Mouse (Mus musculus) MN1 (cell line): ENCODE data around the gene Blnk.

Experiments used
- DNase-seq: peaks from one replicate; pipeline ENCODE4 v3.0.0-alpha.2; 2016; ENCODE audit warnings: low spot score

The Blnk gene

DNA sequence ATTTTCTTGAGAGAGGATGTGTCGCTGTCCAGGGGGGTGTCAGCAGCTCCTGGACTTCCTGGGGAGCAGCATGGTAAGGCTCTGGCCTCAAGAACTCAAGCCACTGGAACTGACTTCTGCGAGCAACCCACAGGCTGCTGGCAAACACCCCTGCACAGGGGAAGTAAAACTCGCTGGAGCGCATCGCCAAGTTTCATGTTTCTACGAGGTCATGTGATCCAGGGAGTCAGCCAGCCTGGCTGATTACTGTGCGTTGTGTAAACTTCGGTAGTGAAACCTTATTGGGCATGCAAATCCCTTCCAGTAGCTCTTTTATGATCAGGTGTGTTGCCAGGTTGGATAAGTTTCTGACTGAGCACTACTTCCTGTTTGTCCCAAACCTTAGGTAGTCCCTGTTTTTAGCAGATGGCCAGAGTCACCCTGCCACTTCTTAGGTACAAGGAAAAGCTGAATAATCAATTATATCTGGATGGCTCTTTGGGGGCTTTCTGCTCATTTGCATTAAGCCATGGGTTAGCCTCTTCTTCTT lies at the start of gene Blnk:
Blnk (minus strand) TSS at position 479 of the 529 bp plus-strand sequence.
- DNase-seq, result no peak

DNA sequence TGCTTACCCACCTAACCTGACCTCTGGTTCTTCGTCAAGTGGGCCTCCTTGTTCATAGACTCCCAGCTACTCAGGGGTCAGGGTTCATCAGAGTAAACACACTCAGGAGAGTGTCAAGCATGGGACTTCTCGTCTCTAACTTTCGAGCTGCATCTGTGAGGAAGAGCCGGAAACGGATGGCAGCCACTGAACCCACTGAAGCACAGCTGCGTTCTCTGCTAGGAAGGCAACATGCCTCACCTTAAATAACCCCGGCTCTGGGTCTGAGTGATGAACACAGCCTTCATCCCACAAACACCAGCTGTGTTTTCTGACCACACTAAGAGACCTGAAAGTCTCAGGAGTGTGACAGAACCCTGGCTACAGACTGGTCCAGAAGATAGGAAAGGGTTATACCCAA lies 44.8 kb upstream of the Blnk start:
- DNase-seq, result no peak

DNA sequence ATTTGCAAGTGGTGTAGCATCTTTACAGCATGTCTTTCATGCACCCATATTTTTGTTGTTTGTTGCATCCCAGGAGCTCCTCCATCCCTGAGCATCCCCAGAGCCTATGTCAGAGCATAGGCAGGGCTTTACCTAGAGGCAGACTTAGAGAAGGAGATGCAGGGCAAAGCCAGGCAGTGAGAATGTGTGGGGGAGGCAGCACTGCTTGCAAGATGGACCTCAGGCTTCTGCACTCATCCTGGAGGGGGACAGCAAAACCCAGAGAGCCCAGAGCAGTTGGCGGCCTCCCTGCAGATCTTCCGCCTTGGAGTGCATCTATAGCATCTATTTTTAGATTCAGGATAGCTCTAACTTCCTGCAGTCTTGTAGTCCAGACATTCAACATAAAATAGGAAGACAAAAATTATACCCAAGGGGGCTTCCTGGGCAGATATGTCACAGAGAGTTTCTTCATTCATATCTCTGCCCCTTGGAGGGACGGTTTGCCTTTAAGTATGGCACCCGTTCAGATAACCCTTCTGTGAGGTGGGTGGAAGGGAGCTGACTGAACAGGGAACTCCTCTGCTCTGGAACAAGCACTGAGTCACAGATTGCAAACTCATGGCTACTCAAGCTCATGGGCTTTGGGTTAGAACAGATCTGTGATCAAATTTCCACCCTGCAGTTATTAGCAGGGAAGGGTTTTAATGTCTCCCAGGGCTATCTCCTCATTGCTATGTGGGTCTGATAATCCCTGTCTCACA lies 41.6 kb upstream of the Blnk start:
- no peak for DNase-seq

DNA sequence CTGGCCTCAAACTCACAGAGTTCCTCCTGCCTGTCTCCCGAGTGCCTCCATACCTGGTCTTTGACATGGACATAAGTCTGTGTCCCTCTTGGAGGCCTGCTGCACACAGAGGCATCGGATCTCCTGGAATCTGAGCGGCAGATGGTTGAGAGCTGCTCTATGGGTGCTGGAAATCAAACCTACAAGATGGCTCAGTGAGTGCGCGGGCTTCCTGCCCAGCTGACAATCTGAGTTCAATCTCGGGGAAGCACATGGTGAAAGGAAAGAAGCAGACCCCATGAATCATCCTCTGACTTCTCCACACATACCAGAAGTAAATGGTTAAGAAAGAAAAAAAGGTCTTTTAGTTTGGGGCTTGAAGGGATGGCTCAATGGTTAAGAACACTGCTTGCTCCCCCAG lies 37.5 kb upstream of the Blnk start:
- DNase-seq, result no peak

DNA sequence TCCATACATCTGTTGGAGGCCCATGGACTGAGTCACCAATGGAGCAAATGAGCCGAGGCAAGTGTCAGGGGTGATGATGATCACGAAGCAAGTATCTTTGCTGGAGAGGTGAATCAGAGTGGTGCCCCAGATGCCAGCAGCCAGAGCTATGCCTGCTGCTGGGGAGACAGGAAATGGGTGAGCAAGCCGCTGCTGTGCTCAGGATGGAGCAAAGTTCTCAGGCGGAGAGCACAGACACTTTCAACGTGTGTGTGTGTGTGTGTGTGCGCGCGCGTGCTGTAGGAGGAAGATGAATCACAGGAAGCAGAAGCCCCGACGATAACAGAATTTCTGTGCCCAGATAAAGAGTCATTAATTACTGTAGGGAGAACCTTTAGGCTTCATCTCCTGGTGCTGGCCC lies 36.7 kb upstream of the Blnk start:
- no peak for DNase-seq

DNA sequence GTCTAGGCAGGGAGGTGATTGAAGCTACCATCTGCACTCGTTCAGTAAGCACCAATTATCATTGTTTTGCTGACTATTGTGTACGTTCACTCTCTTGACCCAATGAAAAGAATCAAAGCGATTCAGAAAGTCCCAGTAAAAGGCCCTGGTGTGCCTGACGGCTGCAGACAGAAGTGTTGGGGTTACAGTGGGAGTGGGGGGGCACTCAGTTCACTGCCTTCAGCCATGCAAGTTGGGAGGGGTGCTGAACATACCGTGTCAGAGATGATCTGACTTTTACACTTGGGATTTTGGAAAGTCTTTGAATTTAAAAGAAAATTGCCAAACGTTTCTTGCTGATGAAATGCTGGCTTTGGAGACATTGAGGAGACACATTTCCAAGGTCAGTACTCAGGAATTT lies 35.8 kb upstream of the Blnk start:
- no peak for DNase-seq

DNA sequence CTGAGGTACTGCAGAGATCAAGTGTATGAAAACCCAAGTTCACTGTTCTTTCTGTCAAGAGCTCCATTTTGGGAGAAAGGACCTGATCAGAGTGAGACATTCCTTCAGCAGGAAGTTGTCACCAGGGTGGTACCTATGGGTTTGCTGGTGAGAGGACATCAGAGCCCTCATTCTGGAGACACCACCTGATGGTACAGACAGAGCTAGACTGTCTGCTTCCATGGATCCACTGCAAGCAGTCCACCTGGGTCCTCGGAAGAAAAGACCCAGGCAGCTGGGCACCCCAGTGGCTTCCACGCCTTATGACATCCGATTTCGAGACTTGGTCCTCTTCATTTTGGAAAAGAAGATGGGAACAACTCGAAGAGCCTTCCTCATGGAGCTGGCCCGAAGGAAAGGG lies 34.9 kb upstream of the Blnk start, which contains the start of gene Dntt:
Dntt (plus strand) TSS at position 57 of the 400 bp plus-strand sequence.
- no peak for DNase-seq

DNA sequence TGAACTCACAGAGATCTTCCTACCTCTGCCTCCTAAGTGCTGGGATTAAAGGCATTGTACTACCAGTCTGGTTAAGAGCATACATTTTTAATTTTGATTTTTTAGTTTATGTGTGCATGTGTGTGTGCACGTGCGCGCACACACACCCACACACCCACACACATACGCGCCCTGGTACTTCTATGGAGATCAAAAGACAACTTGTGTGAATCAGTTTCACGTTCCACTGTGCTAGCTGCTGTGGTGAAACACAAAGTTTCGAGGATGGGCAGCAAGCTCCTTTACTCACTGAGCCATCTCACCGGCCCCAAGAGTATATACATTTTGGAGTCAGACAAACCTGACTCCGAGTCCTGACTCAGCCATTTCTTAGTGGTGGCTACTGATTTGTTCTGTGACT lies 33.3 kb upstream of the Blnk start:
- DNase-seq, result no peak

DNA sequence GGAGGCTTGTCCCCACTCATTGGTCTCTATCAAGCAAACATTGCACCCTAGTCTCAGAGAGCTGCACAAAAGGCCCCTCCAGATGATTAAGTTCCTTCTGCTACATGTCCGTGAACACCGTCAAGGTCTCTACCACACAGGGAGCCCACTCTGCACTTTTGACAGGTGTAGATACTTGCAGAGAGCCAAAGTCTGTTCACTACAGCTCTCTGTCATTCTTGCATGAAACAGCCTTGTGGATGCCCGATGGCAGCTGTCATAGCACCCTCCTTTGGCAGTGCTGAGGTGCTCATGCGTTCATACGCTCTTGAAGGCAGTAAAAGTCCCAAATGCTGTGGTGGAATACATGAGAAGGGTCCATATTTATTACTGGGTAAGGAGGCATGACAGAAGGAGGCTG lies 32.7 kb upstream of the Blnk start:
- DNase-seq, result no peak

DNA sequence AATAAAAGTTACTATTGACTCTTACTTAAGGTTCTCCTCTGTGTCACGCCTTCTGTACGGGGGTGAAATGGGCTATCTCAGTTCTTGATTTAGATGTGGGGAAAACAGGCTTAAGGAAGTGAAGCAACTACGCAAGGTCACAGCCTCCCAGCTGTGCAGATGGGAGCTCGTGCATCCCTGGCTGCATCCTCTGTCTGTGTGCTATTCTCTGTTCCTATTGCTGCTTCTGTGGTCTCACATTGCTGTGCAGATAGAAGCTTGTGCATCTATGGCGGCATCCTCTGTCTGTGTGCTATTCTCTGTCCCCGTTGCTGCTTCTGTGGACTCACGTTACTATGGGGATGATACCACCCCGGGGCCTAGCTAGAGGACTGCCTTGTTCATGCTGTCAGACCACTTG lies 32.2 kb upstream of the Blnk start:
- no peak for DNase-seq

DNA sequence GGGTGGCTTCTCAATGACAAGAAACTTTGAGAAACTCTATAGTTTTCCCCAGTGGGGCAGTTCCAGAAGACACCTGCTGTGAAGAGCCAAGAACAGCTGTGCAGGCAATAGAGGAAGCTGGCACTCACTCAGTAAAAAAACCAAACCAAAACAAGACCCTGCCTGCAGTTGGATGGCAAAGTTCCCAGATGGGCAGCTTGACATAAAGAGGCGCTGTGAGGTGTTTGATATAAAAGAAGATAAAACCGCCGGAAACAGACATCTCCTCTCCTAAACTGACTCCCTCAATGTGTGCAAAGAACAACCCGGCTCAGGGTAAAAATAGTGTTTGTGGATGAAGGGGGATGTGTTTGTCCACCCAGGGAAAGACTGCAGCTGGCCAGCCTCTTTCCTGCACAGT lies 27.9 kb upstream of the Blnk start:
- DNase-seq, result no peak

DNA sequence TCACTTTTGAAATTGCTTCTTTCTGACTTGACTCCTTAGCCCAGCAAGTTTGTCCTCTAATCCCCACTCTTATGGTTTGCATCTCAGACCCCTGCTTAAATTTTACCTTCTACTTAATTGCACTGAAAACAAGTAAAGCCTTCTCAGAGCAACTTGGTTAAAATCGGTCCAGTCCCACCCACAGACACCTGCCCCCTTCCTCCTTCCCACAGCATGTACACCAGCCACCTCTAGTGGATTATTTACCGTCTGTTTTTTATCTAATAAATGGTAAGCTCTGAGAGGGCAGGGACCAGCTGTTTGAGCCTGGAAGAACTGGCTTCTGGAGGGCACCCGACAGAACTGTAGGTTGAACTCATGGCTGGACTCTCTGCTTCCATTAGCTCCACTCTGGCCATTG lies 26.2 kb upstream of the Blnk start:
- DNase-seq, result no peak

DNA sequence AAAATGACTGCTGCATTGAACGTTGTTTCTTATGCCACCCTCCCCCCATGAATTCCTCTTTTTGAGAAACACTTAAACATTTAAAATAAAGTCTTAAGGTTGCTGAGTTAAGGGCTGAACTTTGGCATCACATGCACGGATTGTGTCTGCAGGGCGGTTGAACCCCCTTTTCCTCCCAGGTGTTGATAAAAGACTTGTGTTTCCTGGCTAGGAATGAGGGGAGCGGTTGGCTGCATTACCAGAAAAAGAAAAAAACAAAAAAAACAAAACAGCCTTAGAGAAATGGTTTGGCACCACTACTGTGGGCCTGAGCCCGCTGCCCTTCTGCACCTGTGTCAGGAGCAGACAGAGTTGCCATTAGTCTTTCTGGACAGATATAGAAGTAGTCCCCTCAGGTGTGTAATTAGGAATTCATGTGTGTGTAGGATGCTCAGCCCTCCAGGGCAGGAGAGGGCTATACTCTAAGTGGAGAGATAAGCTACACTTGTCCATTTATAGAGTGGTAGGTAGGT lies 24.9 kb upstream of the Blnk start:
- DNase-seq, result no peak

DNA sequence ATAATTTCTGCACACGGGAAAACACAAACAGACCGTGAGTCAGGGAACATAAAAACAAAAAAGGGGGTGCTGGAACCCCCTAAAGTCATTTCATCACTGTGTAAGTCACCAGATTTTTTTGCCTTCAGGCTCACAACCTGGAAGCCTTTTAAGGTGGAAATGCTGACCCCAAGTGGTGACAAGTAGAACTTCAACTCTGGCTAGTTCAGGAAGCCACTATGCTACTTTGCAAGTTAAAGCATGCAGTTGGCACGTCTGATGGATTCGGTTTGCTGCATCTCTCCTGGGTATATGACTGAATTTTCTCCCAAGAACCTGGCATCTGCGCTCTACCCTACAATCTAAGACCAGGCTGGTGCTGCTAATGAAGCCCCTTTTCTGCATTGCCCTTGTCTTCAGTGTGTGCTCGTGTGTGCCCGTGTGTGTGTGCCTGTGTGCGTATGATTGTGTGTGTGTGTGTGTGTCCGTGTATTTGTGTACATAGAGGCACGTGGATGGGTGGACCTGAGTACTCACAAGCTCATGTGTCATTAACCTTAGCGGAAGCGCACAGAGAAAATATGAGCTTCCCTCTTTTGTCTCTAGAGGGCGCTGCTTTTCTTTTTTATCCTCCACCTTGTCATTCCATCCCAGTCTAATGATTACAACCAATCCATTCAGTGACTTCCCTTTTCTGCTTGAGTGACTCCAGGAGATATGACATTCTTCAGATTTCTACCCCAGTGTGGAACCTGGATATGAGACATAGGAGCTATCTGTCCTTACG lies 21.8 kb upstream of the Blnk start:
- DNase-seq, result peak; percentile 7

DNA sequence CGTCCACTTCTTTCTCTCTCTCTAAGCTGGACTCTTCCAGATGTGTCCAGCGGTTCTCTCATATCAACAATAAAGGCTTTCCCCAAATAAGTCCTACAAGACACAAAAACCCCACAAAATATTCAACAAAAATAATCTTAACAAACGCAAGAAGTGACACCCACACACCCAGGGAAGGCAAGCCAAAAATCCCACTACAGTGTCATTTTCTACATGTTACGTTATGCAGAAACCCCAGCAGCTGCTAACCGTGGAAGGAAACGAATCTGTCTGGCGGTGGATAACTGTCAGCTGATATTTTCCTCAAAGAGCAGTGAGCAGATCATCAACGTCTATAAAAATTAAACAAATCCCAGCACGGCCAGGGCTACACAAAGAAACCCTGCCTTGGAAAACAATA lies 19.7 kb upstream of the Blnk start:
- no peak for DNase-seq

DNA sequence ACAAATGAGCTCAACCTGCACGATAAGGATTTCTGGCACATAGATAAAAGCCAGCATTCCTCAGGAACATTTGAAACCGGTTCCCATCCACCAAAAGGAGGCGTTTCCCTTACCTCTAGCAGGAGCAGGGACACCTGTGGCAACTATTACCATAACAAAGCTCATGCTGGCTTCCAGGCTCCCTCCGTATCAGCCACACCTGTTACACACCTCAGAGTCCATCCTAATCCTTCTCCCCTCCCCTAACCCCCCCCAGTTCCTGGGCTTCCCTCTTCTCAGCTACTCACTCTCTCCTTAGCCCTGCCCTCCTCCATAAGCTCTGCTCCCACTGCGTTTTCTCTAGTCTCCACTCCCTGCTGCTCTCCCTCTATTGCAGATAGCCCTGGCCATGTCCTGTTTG lies 19.3 kb upstream of the Blnk start:
- no peak for DNase-seq

DNA sequence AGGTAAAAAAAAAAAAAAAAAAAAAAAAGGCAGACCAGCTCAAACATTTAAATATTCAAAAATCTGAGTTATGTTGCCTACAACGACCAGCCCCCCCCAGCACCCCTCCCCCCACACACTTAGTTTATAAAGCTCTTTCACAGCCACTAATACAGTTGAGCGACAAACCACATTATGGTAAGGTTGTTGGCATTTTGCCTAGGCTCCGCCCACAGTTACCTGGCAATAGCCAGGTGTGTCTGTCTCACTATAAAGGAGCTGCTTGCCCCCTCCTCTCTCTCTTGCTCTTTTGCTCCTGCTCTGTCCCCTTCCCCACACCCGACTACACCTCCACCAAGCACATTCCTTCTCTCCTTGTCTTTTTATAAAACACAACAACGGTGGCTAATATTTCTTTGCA lies 17.3 kb upstream of the Blnk start:
- DNase-seq, result no peak

DNA sequence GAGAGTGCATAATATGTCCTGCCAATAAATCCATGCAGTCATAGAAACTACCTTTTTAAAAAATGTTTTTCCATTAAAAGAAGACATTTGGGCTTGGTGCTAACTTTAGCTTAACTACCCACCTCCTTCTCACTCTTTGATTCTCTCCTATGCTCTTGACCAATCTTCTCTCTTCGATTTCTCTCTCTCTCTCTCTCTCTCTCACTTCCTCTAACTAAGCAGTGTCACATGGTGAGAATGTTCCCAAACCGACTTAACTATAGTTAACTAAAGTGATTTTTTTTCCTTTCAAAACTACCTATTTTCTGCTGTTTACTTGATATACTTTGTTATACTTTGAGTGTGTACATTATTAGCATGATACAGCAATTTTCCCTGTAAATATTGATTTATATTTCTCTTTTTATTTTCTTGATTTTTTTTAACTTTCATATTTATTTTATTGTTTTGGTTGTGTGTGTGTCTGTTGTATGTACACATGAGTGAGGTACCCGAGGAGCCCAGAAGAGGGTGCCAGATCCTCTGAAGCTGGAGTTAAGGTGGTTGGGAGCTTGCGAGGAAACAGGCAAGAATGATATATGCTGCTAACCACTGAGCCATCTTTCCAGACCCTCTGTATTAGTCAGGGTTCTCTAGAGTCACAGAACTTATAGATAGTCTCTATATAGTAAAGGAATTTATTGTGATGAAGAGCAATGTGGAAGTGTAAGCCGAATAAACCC lies 14.5 kb upstream of the Blnk start:
- no peak for DNase-seq

DNA sequence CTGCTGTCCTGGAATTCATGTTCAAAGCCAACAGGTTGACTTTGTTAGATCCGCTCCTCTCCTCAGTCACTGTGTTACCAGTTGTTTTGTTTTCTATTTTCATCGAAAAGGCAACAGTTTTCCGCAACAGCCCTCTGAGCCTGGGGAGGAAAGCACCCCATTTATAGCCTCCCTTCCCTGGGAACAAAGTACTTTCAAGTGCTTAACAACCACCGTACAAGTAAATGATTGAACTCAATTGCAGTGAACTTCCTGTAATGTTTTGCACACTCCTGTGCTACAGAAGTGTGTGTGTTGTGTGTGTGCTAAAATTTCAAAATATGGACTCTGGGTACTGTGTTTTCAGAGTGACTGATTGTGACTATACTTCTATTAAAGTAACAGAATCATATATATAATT lies 13.4 kb upstream of the Blnk start:
- no peak for DNase-seq

DNA sequence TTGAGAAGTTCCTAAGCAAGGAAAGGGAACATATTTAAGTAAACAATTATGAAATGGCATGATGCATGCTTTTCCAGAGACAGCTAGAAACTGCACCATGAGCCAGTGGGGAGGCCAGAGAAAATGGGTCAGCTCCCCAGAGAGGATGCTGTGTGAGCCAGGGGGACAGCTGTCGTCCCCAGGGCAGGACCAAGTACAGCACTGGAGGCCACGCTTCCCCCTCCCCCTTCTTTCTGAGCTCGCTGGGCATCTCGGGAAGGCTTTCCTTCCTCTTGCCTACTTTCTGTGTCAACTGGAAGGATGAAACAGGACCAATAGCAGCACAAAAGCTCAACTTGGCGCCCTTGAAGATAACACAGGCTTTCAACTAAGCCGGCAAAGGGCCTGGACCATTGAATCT lies 13.0 kb upstream of the Blnk start:
- no peak for DNase-seq

DNA sequence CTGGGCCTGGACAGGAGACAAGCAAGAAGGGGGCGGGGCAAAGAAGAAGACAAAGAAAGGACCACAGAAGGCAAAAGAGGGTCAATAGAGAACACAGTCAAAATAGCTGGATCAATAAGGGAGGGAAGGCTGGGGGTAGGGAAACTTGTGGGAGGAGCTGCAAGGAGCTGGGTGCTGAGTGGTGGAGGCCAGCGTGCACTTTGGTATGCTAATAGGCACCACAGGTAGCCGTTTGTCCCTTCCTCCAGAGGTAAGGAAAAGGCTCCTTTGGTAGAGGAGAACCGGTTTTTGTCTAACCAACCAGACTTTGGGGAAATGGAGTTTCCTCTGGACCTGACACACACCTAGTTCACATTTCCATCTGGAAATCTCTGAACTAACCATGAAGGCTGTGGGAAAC lies 12.3 kb upstream of the Blnk start:
- no peak for DNase-seq

DNA sequence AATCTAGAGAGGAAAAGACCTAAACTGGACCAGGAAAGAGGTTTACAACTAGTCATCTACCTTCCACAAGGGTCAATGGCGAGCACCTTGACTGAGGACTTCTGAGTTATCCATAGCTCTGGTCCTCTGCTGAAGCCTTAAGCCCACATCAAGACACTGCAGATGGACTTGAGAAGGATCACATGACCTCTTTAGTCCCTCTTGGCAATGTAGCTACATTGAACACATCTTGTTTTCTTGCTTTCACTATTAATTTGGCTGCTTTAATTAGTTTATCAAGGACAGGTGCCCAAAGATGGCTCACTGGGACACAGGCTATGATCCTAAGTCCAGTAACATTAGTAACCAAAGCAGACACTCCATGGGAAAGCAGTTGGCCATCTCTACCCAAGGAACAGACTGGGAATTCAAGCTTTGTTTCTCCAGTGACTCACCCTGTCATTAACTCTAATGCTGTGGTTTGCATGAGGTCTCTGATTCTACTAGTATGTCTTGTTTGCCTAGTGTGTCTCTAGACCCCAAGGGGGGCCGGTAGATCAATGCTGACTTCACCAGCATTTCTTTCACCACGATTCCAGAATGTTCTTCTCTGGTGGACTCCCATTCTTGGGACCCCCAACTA lies 9.5 kb upstream of the Blnk start:
- no peak for DNase-seq
